Mouse (Mus musculus) E14TG2a.4 (cell line): Measurements from ENCODE around the gene Gphb5.

Experiments
- H3K27me3 ChIP-seq: 2 replicates; pipeline ENCODE4 v1.6.1; 2014; ENCODE audit warnings: low read length, control low read depth; ENCODE audit not compliant: insufficient read depth
- H3K36me3 ChIP-seq: 2 replicates; pipeline ENCODE4 v1.6.1; 2014; ENCODE audit warnings: low read length, control low read depth; ENCODE audit not compliant: insufficient read depth
- H3K4me1 ChIP-seq: replicated peaks from 2 replicates; pipeline ENCODE4 v1.6.1; 2014; ENCODE audit warnings: low read depth, low read length, control low read depth
- H3K4me3 ChIP-seq: replicated peaks from 2 replicates; pipeline ENCODE4 v1.5.1; 2014; ENCODE audit warnings: mild to moderate bottlenecking, low read length
- H3K9me3 ChIP-seq: 2 replicates; pipeline ENCODE4 v1.6.1; 2014; ENCODE audit warnings: low read length, control low read depth
- CTCF ChIP-seq: conservative IDR thresholded peaks from 2 replicates; pipeline ENCODE4 v1.5.1; 2014; ENCODE audit warnings: low read length
- NANOG ChIP-seq: IDR thresholded peaks from 2 replicates; pipeline ENCODE4 v1.6.1; 2014; ENCODE audit warnings: borderline replicate concordance, low read length, mixed read lengths
- POU5F1 ChIP-seq: IDR thresholded peaks from 2 replicates; pipeline ENCODE4 v1.6.1; 2014; ENCODE audit warnings: low read length, borderline replicate concordance

Gphb5 gene

GRCm38 (mm10) chr12:75416681-75417080 is at the start of gene Gphb5:
Gene Gphb5, minus strand, starts transcription at chr12:75416781.
- Histone ChIP-seq H3K4me3 (no peak within 1 kb of the TSS), H3K27me3 (no peaks in the 10 kb centered on the region), H3K36me3 (no peaks in the 10 kb centered on the region), H3K4me1 (no peaks in the 10 kb centered on the region), H3K9me3 (no peaks in the 10 kb centered on the region)
- TF ChIP-seq CTCF (no peak), POU5F1 (no peak), NANOG (no peak)

DNA sequence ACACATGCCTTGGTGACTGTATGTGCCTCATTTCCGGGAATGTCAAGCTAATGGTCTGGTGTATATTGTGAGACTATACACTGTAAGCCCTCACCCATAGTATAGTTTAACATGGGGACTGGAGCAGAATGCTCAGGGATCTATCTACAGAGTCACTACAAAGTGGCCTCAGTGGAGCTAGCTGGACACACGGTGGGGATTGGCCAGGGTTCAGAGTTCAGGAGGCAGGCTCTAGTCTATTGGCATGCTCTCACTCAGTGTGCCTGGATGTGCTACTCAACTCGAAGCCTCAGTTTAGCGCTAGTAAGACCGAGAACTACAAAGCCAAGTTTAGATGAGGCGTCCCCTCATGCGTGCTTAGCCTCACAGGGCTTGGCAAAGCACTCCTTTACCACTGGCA is 49.6 kb upstream of the Gphb5 start:
- Histone ChIP-seq H3K9me3 (no peaks in the 10 kb centered on the region), H3K4me3 (no peak overlapping the region), H3K36me3 (peaks cover 62% of the 10 kb centered on the region), H3K27me3 (no peaks in the 10 kb centered on the region), H3K4me1 (peaks cover 12% of the 10 kb centered on the region)
- TF ChIP-seq NANOG (no peak), CTCF (no peak), POU5F1 (no peak)

DNA sequence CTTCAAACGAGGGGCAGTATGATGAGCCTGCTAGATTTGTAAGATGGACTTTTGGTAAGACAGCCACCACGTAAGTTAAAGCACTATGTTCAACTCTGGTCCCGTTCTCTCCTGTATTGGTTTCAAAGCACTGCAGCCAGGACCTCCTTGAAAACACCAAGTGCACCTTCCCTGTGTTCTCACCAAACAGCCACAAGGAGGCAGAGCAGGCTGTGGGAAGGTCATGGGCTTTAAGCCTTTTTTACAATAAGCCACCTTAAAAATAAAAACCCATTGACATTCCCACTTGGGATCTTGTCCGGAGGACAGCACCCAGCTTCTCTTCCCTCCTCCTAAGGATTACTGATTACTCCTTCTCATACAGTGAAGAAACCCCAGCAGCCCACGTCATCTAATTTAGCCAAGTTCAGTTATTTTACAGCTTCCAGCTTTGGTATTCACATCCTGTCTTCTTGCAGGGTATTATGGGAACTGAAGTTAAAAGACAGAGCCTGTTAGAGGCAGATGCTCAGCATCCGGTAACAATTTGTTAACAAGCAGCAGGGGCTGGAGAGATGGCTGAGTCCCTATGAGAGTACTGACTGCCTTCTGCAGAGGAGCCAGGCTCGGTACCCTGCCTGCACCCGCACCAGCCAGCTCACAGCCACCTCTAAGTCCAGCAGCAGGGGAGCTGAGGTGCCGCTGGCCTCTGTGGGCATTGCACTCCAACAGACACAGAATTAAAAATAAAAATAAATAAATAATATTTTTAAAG is 47.6 kb upstream of the Gphb5 start:
- Histone ChIP-seq H3K4me1 (peaks cover 11% of the 10 kb centered on the region; the same call in 1 of the 2 replicates), H3K36me3 (peaks cover 75% of the 10 kb centered on the region), H3K27me3 (no peaks in the 10 kb centered on the region), H3K4me3 (no peak overlapping the region), H3K9me3 (no peaks in the 10 kb centered on the region)
- TF ChIP-seq CTCF (peak; percentile 45), POU5F1 (no peak)

DNA sequence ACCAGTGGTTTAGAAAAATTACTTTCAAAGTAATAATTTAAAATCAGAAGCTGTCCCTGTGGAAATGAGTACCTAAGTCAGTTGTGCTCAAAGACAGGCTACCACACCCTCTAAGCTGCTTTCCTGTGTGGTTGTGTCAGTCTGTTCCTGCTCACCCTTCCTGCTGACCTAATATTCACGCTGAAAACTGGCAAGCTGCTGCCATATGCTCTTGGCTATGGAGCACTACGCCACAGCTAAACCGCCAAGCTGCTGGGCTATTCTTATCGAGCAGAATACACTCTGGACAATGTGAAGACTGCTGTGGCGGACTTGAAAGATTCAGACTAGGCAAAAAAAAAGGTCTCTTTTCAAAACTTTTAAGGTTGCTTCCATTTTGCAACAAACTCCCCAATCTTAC is 44.0 kb upstream of the Gphb5 start:
- peaks cover 69% of the 10 kb centered on the region for H3K36me3 ChIP-seq

DNA sequence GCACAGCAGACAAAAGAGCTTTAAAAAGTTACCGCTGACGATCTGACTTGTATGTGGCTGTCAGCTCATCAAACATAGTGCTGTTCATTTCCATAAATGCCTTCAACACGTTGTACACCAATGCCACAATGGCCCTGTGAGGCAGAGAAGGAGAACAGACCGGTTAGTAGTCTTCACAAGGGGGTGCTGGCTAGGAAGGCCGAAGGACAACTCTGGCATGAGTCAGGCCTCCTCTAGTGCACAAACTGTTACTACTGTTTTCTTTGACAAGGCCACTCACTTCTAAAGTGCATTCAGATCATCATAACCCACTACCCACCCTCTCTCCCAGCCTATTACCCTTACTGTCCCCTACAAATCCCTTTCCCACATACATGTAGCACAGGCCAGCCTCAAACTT is 43.1 kb upstream of the Gphb5 start:
- Histone ChIP-seq H3K9me3 (no peaks in the 10 kb centered on the region), H3K4me1 (peaks cover 16% of the 10 kb centered on the region), H3K27me3 (no peaks in the 10 kb centered on the region), H3K36me3 (peaks cover 60% of the 10 kb centered on the region), H3K4me3 (no peak overlapping the region)
- TF ChIP-seq CTCF (no peak), NANOG (no peak), POU5F1 (no peak)

More for the DNA sequence above, 44.0 kb upstream of the Gphb5 start:
- Histone ChIP-seq H3K4me3 (no peak overlapping the region), H3K9me3 (no peaks in the 10 kb centered on the region), H3K4me1 (peaks cover 16% of the 10 kb centered on the region), H3K27me3 (no peaks in the 10 kb centered on the region)
- TF ChIP-seq POU5F1: no peak
- TF ChIP-seq NANOG: no peak
- no peak for TF ChIP-seq CTCF

DNA sequence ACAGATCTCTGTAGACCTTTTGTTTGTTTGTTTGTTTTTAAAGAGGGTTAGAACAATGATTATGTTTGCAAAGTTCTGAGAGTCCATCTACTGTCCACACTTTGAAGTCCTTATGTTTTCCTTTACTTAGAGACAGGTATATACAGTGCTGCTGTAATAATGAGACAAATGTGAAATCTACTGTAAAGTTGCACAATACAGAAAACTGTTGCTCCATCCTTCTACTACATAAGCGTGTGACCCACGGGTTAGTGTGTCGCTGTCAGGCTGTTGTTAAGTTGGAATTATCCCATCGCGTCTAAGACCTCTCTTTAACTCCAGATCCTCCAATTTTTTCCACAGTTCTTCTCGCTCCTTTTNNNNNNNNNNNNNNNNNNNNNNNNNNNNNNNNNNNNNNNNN is 36.9 kb upstream of the Gphb5 start:
- Histone ChIP-seq H3K4me1 (peaks cover 16% of the 10 kb centered on the region), H3K36me3 (peaks cover 34% of the 10 kb centered on the region), H3K27me3 (no peaks in the 10 kb centered on the region), H3K9me3 (no peaks in the 10 kb centered on the region), H3K4me3 (no peak overlapping the region)
- TF ChIP-seq CTCF (no peak), NANOG (no peak)

- Histone ChIP-seq H3K27me3 (no peaks in the 10 kb centered on the region), H3K4me3 (no peak overlapping the region), H3K4me1 (0 out of 2 replicates have a peak, but pooled peaks cover 12% of the 10 kb centered on the region), H3K36me3 (peaks cover 31% of the 10 kb centered on the region), H3K9me3 (no peaks in the 10 kb centered on the region)
- TF ChIP-seq CTCF (peak; percentile 44), POU5F1 (no peak)
Observed at GRCm38 (mm10) chr12:75453027-75453426, 36.4 kb upstream of the Gphb5 start.

- Histone ChIP-seq H3K4me1 (0 out of 2 replicates have a peak, but pooled peaks cover 9% of the 10 kb centered on the region), H3K27me3 (no peaks in the 10 kb centered on the region), H3K9me3 (no peaks in the 10 kb centered on the region), H3K36me3 (peaks cover 27% of the 10 kb centered on the region), H3K4me3 (no peak overlapping the region)
- no peak for TF ChIP-seq POU5F1
- TF ChIP-seq CTCF: no peak
- no peak for TF ChIP-seq NANOG
Observed at GRCm38 (mm10) chr12:75450592-75450991, 34.0 kb upstream of the Gphb5 start.

GRCm38 (mm10) chr12:75450011-75450410 is 33.4 kb upstream of the Gphb5 start:
- Histone ChIP-seq H3K9me3 (no peaks in the 10 kb centered on the region), H3K36me3 (peaks cover 27% of the 10 kb centered on the region), H3K4me3 (no peak overlapping the region), H3K27me3 (no peaks in the 10 kb centered on the region), H3K4me1 (0 out of 2 replicates have a peak, but pooled peaks cover 9% of the 10 kb centered on the region)
- TF ChIP-seq NANOG (no peak), CTCF (no peak), POU5F1 (no peak)
